Mouse (Mus musculus) midbrain, embryonic 14.5 days (tissue): ENCODE measurements at regions not wholly inside any gene's neighbourhood (a gene's known extent, or its start where the extent isn't known, plus 50 kb on each side); places are given as distances from the start of the nearest gene placed in this dataset.

Experiments used
- ATAC-seq: fragments of 200-750 bp; cut with Nextera tagmentation; 2 replicates; pipeline ENCODE4 v1.8.0; 2017; ENCODE audit warnings: moderate number of reproducible peaks, moderate library complexity; ENCODE audit not compliant: low FRiP score, low TSS enrichment
- DNase-seq: peaks from one replicate; pipeline ENCODE4 v3.0.0-alpha.2; 2015
- H3K27ac ChIP-seq: fragments of 300-500 bp; sonication (generic); replicated peaks from 2 replicates; pipeline ENCODE4 v1.5.1; 2014; ENCODE audit warnings: mild to moderate bottlenecking, low read depth, low read length, moderate library complexity
- H3K27me3 ChIP-seq: fragments of 300-500 bp; sonication (generic); 2 replicates; pipeline ENCODE4 v1.6.1; 2014; ENCODE audit warnings: low read length, control low read depth, mixed read lengths; ENCODE audit not compliant: control insufficient read depth, insufficient read depth
- H3K36me3 ChIP-seq: fragments of 300-500 bp; sonication (generic); 2 replicates; pipeline ENCODE4 v1.6.1; 2014; ENCODE audit warnings: low read length, control low read depth; ENCODE audit not compliant: control insufficient read depth, insufficient read depth
- H3K4me1 ChIP-seq: fragments of 300-500 bp; sonication (generic); 2 replicates; pipeline ENCODE4 v1.6.1; 2014; ENCODE audit warnings: mild to moderate bottlenecking, antibody characterized with exemption, low read length, control low read depth; ENCODE audit not compliant: control insufficient read depth, insufficient read depth
- H3K4me2 ChIP-seq: fragments of 300-500 bp; sonication (generic); 2 replicates; pipeline ENCODE4 v1.6.1; 2014; ENCODE audit warnings: mild to moderate bottlenecking, low read length, moderate library complexity
- H3K4me3 ChIP-seq: fragments of 300-500 bp; sonication (generic); replicated peaks from 2 replicates; pipeline ENCODE4 v1.5.1; 2014; ENCODE audit warnings: low read depth, low read length
- H3K9ac ChIP-seq: fragments of 300-500 bp; sonication (generic); replicated peaks from 2 replicates; pipeline ENCODE4 v1.6.1; 2014; ENCODE audit warnings: mild to moderate bottlenecking, low read length, moderate library complexity
- H3K9me3 ChIP-seq: fragments of 300-500 bp; sonication (generic); 2 replicates; pipeline ENCODE4 v1.6.1; 2016; ENCODE audit warnings: low read length, control low read depth, mixed read lengths; ENCODE audit not compliant: control insufficient read depth
- WGBS: fragments of 180-500 bp; shearing (Covaris S2); extraction: QIAGEN DNeasy Blood & Tissue Kit; methylation state at CpG from one replicate; pipeline ENCODE4 v1.1.7; 2014; 5-methylcytosine and 5-hydroxymethylcytosine counted together

GRCm38 (mm10) chr8:6973961-6974360 is 1687.1 kb downstream of the Efnb2 start:
- Histone ChIP-seq H3K4me1 (no peaks in the 10 kb centered on the region), H3K4me3 (no peak overlapping the region), H3K27me3 (no peaks in the 10 kb centered on the region), H3K9ac (no peak overlapping the region), H3K4me2 (no peak overlapping the region), H3K9me3 (no peaks in the 10 kb centered on the region), H3K27ac (no peak overlapping the region), H3K36me3 (no peaks in the 10 kb centered on the region)
- DNase-seq (no peak), ATAC-seq (no peak)

- Histone ChIP-seq H3K9ac (no peak overlapping the region), H3K27ac (no peak overlapping the region), H3K27me3 (no peaks in the 10 kb centered on the region), H3K4me3 (no peak overlapping the region), H3K36me3 (no peaks in the 10 kb centered on the region), H3K9me3 (no peaks in the 10 kb centered on the region), H3K4me2 (no peak overlapping the region), H3K4me1 (no peaks in the 10 kb centered on the region)
- no peak for ATAC-seq
- WGBS = 87% methylated on average over 4 of the region's 4 CpGs
- DNase-seq = no peak
Observed at GRCm38 (mm10) chr8:6963006-6963799, 1697.8 kb downstream of the Efnb2 start.

- H3K4me3 ChIP-seq = no peak overlapping the region
- H3K4me1 ChIP-seq = no peaks in the 10 kb centered on the region
- H3K9ac ChIP-seq = no peak overlapping the region
- H3K36me3 ChIP-seq = no peaks in the 10 kb centered on the region
- WGBS = 87% methylated on average over 5 of the region's 5 CpGs
- ATAC-seq (no peak), DNase-seq (no peak)
- H3K27me3 ChIP-seq = no peaks in the 10 kb centered on the region
- no peak overlapping the region for H3K4me2 ChIP-seq
- H3K9me3 ChIP-seq = no peaks in the 10 kb centered on the region
- H3K27ac ChIP-seq = no peak overlapping the region
Observed at GRCm38 (mm10) chr8:6958086-6958485, 1703.0 kb downstream of the Efnb2 start.

- H3K27ac ChIP-seq = no peak overlapping the region
- no peak for ATAC-seq
- peak; percentile 31 for DNase-seq
- WGBS = 75% methylated on average over 7 of the region's 7 CpGs
- no peaks in the 10 kb centered on the region for H3K4me1 ChIP-seq
- no peak overlapping the region for H3K4me3 ChIP-seq
- H3K36me3 ChIP-seq = no peaks in the 10 kb centered on the region
- H3K9me3 ChIP-seq = no peaks in the 10 kb centered on the region
- no peak overlapping the region for H3K4me2 ChIP-seq
- H3K27me3 ChIP-seq = no peaks in the 10 kb centered on the region
- no peak overlapping the region for H3K9ac ChIP-seq
Observed at GRCm38 (mm10) chr8:6954251-6954650, 1706.8 kb downstream of the Efnb2 start.

GRCm38 (mm10) chr8:6922467-6922866 is 1738.6 kb downstream of the Efnb2 start:
- no peak overlapping the region for H3K4me3 ChIP-seq
- no peak overlapping the region for H3K4me2 ChIP-seq
- H3K27ac ChIP-seq = no peak overlapping the region
- H3K36me3 ChIP-seq = no peaks in the 10 kb centered on the region
- no peaks in the 10 kb centered on the region for H3K27me3 ChIP-seq
- 92% methylated on average over 1 of the region's 1 CpGs for WGBS
- no peaks in the 10 kb centered on the region for H3K4me1 ChIP-seq
- no peaks in the 10 kb centered on the region for H3K9me3 ChIP-seq
- DNase-seq (no peak), ATAC-seq (no peak)
- no peak overlapping the region for H3K9ac ChIP-seq

- no peak for DNase-seq
- Histone ChIP-seq H3K36me3 (no peaks in the 10 kb centered on the region), H3K4me1 (no peaks in the 10 kb centered on the region), H3K4me3 (no peak overlapping the region), H3K9ac (no peak overlapping the region), H3K4me2 (no peak overlapping the region), H3K9me3 (no peaks in the 10 kb centered on the region), H3K27me3 (no peaks in the 10 kb centered on the region), H3K27ac (no peak overlapping the region)
- 89% methylated on average over 3 of the region's 3 CpGs for WGBS
- ATAC-seq = no peak
Observed at GRCm38 (mm10) chr8:6907682-6908081, 1753.4 kb downstream of the Efnb2 start.

- Histone ChIP-seq H3K4me2 (no peak overlapping the region), H3K27me3 (no peaks in the 10 kb centered on the region), H3K9me3 (no peaks in the 10 kb centered on the region), H3K4me3 (no peak overlapping the region), H3K9ac (no peak overlapping the region), H3K36me3 (no peaks in the 10 kb centered on the region), H3K4me1 (no peaks in the 10 kb centered on the region), H3K27ac (no peak overlapping the region)
- DNase-seq (no peak), ATAC-seq (no peak)
- 90% methylated on average over 1 of the region's 1 CpGs for WGBS
Observed at GRCm38 (mm10) chr8:6891456-6891855, 1769.6 kb downstream of the Efnb2 start.

- Histone ChIP-seq H3K9me3 (no peaks in the 10 kb centered on the region), H3K36me3 (no peaks in the 10 kb centered on the region), H3K9ac (no peak overlapping the region), H3K4me2 (no peak overlapping the region), H3K27ac (no peak overlapping the region), H3K4me1 (no peaks in the 10 kb centered on the region), H3K4me3 (no peak overlapping the region), H3K27me3 (no peaks in the 10 kb centered on the region)
- ATAC-seq (no peak), DNase-seq (no peak)
- WGBS = 92% methylated on average over 5 of the region's 5 CpGs
Observed at GRCm38 (mm10) chr8:6886779-6887402, 1774.2 kb downstream of the Efnb2 start.

GRCm38 (mm10) chr8:6884828-6885227 is 1776.2 kb downstream of the Efnb2 start:
- Histone ChIP-seq H3K27me3 (no peaks in the 10 kb centered on the region), H3K4me2 (no peak overlapping the region), H3K9me3 (no peaks in the 10 kb centered on the region), H3K36me3 (no peaks in the 10 kb centered on the region), H3K4me1 (no peaks in the 10 kb centered on the region), H3K27ac (no peak overlapping the region), H3K9ac (no peak overlapping the region), H3K4me3 (no peak overlapping the region)
- DNase-seq = no peak
- ATAC-seq = no peak
